34 mouse cellular contexts compared by ENCODE assay signal in genomic region chr10:104220303-104221021, GRCm38 (mm10). TPM values are rescaled to one million over a fixed set of nuclear protein-coding genes. Genes with fewer than 3 reads are reported as not detected.
DNase-seq lines count a peak whose midpoint lies in the region; ATAC-seq and TF ChIP-seq lines count a peak whose summit lies in the region.
"Had no signal": no experiment of that assay in that cellular context is flagged by ENCODE, and none has a peak within 500 bp of the region (broad histone marks: within the 10 kb centered on the region; RNA-seq: fewer than 3 reads in every experiment).

No protein-coding gene starts in this region.

- no peak overlapping the region for H3K27ac ChIP-seq in forebrain, embryonic 13.5 days
- H3K27ac ChIP-seq in forebrain, embryonic 11.5 days (ENCODE audit: low read depth, low read length): no peak overlapping the region
- H3K27ac ChIP-seq in limb, embryonic 14.5 days (replicated peaks; ENCODE audit: low read depth, low read length): no peak overlapping the region
- no peak overlapping the region for H3K27ac ChIP-seq in limb, embryonic 10.5 days
- no peak overlapping the region for H3K27ac ChIP-seq in forebrain, postnatal 0 days (ENCODE audit: low read depth, low read length)
- H3K27ac ChIP-seq: embryonic facial prominence, embryonic 12.5 days; gastrocnemius, adult 2 months; heart, embryonic 15.5 days; hindbrain, embryonic 10.5 days; hindbrain, embryonic 13.5 days; intestine, embryonic 15.5 days had no signal

- H3K4me3 ChIP-seq in forebrain, embryonic 13.5 days: no peak overlapping the region
- no peak overlapping the region for H3K4me3 ChIP-seq in forebrain, embryonic 11.5 days (ENCODE audit: low read depth, low read length)
- no peak overlapping the region for H3K4me3 ChIP-seq in limb, embryonic 14.5 days (replicated peaks; ENCODE audit: low read length)
- no peak overlapping the region for H3K4me3 ChIP-seq in limb, embryonic 10.5 days
- no peak overlapping the region for H3K4me3 ChIP-seq in forebrain, postnatal 0 days (ENCODE audit: low read depth, low read length)
- H3K4me3 ChIP-seq: embryonic facial prominence, embryonic 12.5 days; erythroblast, embryonic 14.5 days; gastrocnemius, adult 2 months; heart, embryonic 15.5 days; hindbrain, embryonic 10.5 days; hindbrain, embryonic 13.5 days; intestine, embryonic 15.5 days had no signal

- no peaks in the 10 kb centered on the region for H3K27me3 ChIP-seq in forebrain, embryonic 13.5 days
- no peaks in the 10 kb centered on the region for H3K27me3 ChIP-seq in forebrain, embryonic 11.5 days (ENCODE audit: control insufficient read depth, insufficient read depth, low read length)
- H3K27me3 ChIP-seq in limb, embryonic 14.5 days (ENCODE audit: control insufficient read depth, insufficient read depth, low read length): no peaks in the 10 kb centered on the region
- no peaks in the 10 kb centered on the region for H3K27me3 ChIP-seq in limb, embryonic 10.5 days (ENCODE audit: low read depth, poor library complexity, severe bottlenecking)
- no peaks in the 10 kb centered on the region for H3K27me3 ChIP-seq in forebrain, postnatal 0 days (ENCODE audit: insufficient read depth, low read length)
- H3K27me3 ChIP-seq: CH12.LX; embryonic facial prominence, embryonic 12.5 days; heart, embryonic 15.5 days; hindbrain, embryonic 13.5 days; intestine, embryonic 15.5 days had no signal

- no peak overlapping the region for H3K4me2 ChIP-seq in forebrain, embryonic 13.5 days
- no peak overlapping the region for H3K4me2 ChIP-seq in forebrain, embryonic 11.5 days (ENCODE audit: low read depth, low read length, severe bottlenecking)
- no peak overlapping the region for H3K4me2 ChIP-seq in limb, embryonic 14.5 days (replicated peaks; ENCODE audit: low read depth, low read length, severe bottlenecking)
- no peak overlapping the region for H3K4me2 ChIP-seq in forebrain, postnatal 0 days (ENCODE audit: low read depth)
- H3K4me2 ChIP-seq: embryonic facial prominence, embryonic 12.5 days; heart, embryonic 11.5 days; heart, embryonic 15.5 days; hindbrain, embryonic 13.5 days; intestine, embryonic 15.5 days had no signal

- no peaks in the 10 kb centered on the region for H3K4me1 ChIP-seq in forebrain, embryonic 13.5 days
- H3K4me1 ChIP-seq in forebrain, embryonic 11.5 days (replicated peaks; ENCODE audit: control insufficient read depth, insufficient read depth, low read length): no peaks in the 10 kb centered on the region
- H3K4me1 ChIP-seq in limb, embryonic 14.5 days (ENCODE audit: control insufficient read depth, insufficient read depth, low read length): no peaks in the 10 kb centered on the region
- H3K4me1 ChIP-seq in limb, embryonic 10.5 days: no peaks in the 10 kb centered on the region
- no peaks in the 10 kb centered on the region for H3K4me1 ChIP-seq in forebrain, postnatal 0 days (ENCODE audit: insufficient read depth)
- H3K4me1 ChIP-seq: embryonic facial prominence, embryonic 12.5 days; heart, embryonic 15.5 days; hindbrain, embryonic 10.5 days; hindbrain, embryonic 13.5 days; intestine, embryonic 15.5 days had no signal

- no peaks in the 10 kb centered on the region for H3K36me3 ChIP-seq in forebrain, embryonic 13.5 days (ENCODE audit: poor library complexity, severe bottlenecking)
- H3K36me3 ChIP-seq in forebrain, embryonic 11.5 days (ENCODE audit: control insufficient read depth, insufficient read depth, low read length): no peaks in the 10 kb centered on the region
- no peaks in the 10 kb centered on the region for H3K36me3 ChIP-seq in limb, embryonic 14.5 days (ENCODE audit: control insufficient read depth, insufficient read depth, low read length)
- H3K36me3 ChIP-seq in limb, embryonic 10.5 days: no peaks in the 10 kb centered on the region
- H3K36me3 ChIP-seq in forebrain, postnatal 0 days (ENCODE audit: insufficient read depth): no peaks in the 10 kb centered on the region
- H3K36me3 ChIP-seq: embryonic facial prominence, embryonic 12.5 days; G1E; heart, embryonic 15.5 days; hindbrain, embryonic 10.5 days; hindbrain, embryonic 13.5 days; intestine, embryonic 15.5 days had no signal

- TF ChIP-seq CTCF in forebrain, postnatal 0 days (IDR thresholded peaks at IDR 0.05; ENCODE audit: low read depth): no peak

- ATAC-seq in forebrain, embryonic 13.5 days: peak; percentile 92
- ATAC-seq in forebrain, embryonic 11.5 days (replicated peaks; ENCODE audit: low FRiP score): no peak
- no peak for ATAC-seq in limb, embryonic 14.5 days (ENCODE audit: low FRiP score, low read depth)
- peak; percentile 32; the same call in 1 of the 2 replicates for ATAC-seq in forebrain, postnatal 0 days
- no peak for ATAC-seq in cerebellum, adult (ENCODE audit: insufficient number of reproducible peaks, low FRiP score, low TSS enrichment)
- ATAC-seq: hindbrain, embryonic 16.5 days; intestine, embryonic 15.5 days had no signal

- H3K9me3 ChIP-seq in forebrain, embryonic 13.5 days (replicated peaks): no peaks in the 10 kb centered on the region
- H3K9me3 ChIP-seq in forebrain, embryonic 11.5 days (ENCODE audit: control insufficient read depth, low read length): no peaks in the 10 kb centered on the region
- peaks cover 5% of the 10 kb centered on the region for H3K9me3 ChIP-seq in limb, embryonic 14.5 days (ENCODE audit: control insufficient read depth, low read length)
- H3K9me3 ChIP-seq in limb, embryonic 10.5 days (replicated peaks): no peaks in the 10 kb centered on the region
- H3K9me3 ChIP-seq in forebrain, postnatal 0 days (ENCODE audit: low read length): no peaks in the 10 kb centered on the region
- H3K9me3 ChIP-seq: embryonic facial prominence, embryonic 12.5 days; G1E; heart, embryonic 15.5 days; hindbrain, embryonic 10.5 days; hindbrain, embryonic 13.5 days; intestine, embryonic 15.5 days had no signal

- no peak for DNase-seq in forebrain, embryonic 11.5 days (ENCODE audit: low spot score)
- DNase-seq in limb, embryonic 14.5 days (ENCODE audit: low spot score): peak; percentile 37
- no peak for DNase-seq in limb, embryonic 10.5 days (ENCODE audit: low spot score)
- peak; percentile 0 for DNase-seq in retina, postnatal 7 days (ENCODE audit: low read depth, low spot score)
- no peak for DNase-seq in retina, postnatal 1 day
- peak; percentile 11 for DNase-seq in forebrain, postnatal 0 days
- DNase-seq: adrenal gland, adult 2 months; adrenal gland, postnatal 14 days; B cell, adult 2 months; cerebellum, adult 18-20 months; cerebellum, adult 9-10 months; cerebellum, postnatal 14 days; gastrocnemius, adult 2 months; gastrocnemius, postnatal 14 days; heart, adult 11 months; heart, postnatal 10 days; heart, postnatal 36 days; kidney, adult 18-20 months had no signal

- no peak for TF ChIP-seq POLR2A in limb, embryonic 14.5 days (IDR thresholded peaks at IDR 0.05; ENCODE audit: borderline replicate concordance, extremely low read depth, insufficient read depth, insufficient read length)

- no peak overlapping the region for H3K9ac ChIP-seq in forebrain, embryonic 13.5 days
- no peak overlapping the region for H3K9ac ChIP-seq in forebrain, embryonic 11.5 days (ENCODE audit: low read length)
- H3K9ac ChIP-seq in limb, embryonic 14.5 days (ENCODE audit: low read depth, low read length, severe bottlenecking): no peak overlapping the region
- no peak overlapping the region for H3K9ac ChIP-seq in forebrain, postnatal 0 days
- H3K9ac ChIP-seq: embryonic facial prominence, embryonic 12.5 days; heart, embryonic 15.5 days; hindbrain, embryonic 13.5 days; intestine, embryonic 15.5 days had no signal

- WGBS in forebrain, embryonic 13.5 days: 81% methylated on average over 6 of the region's 6 CpGs
- WGBS in forebrain, embryonic 11.5 days: 93% methylated on average over 6 of the region's 6 CpGs
- 61% methylated on average over 6 of the region's 6 CpGs for WGBS in limb, embryonic 14.5 days
- WGBS in limb, embryonic 10.5 days: 87% methylated on average over 6 of the region's 6 CpGs
- WGBS in forebrain, postnatal 0 days: 46% methylated on average over 6 of the region's 6 CpGs

RNA-seq across cellular contexts. Expression of gene Gm4340, which starts 26.6 kb away (rescaled TPM):
- polyA plus RNA-seq in forebrain, embryonic 13.5 days (2015; fragmentation: Nextera tagmentation; extraction: Ambion mirVana): not detected in 2 replicates
- not detected in 2 replicates for polyA plus RNA-seq in forebrain, embryonic 11.5 days (2014; fragmentation: Nextera tagmentation; extraction: Ambion mirVana)
- polyA plus RNA-seq in limb, embryonic 14.5 days (2012; rRNA removed): not detected in 2 replicates
- not detected in 2 replicates for polyA plus RNA-seq in limb, embryonic 14.5 days (2014; fragmentation: Nextera tagmentation; extraction: Ambion mirVana)
- not detected in 2 replicates for polyA plus RNA-seq in limb, embryonic 10.5 days (2016; fragmentation: Nextera tagmentation; extraction: Ambion mirVana)
- total RNA-seq in forebrain, postnatal 0 days (2014; rRNA removed): not detected in 2 replicates
- polyA plus RNA-seq in forebrain, postnatal 0 days (2015; fragmentation: Nextera tagmentation; extraction: Ambion mirVana): not detected in 2 replicates
- total RNA-seq: adrenal gland, adult 2 months; adrenal gland, postnatal 14 days; adrenal gland, postnatal 4 days; CH12.LX; G1E; gastrocnemius, adult 2 months; gastrocnemius, postnatal 14 days; gastrocnemius, postnatal 4 days; heart, adult 8-10 months; heart, postnatal 10 days; heart, postnatal 36 days had no signal
- polyA plus RNA-seq: adrenal gland, adult 2 months; embryonic facial prominence, embryonic 12.5 days; erythroblast, embryonic 14.5 days; frontal cortex, adult 2 months; G1E; heart, embryonic 11.5 days; heart, embryonic 15.5 days; hindbrain, embryonic 10.5 days; hindbrain, embryonic 13.5 days; hindbrain, embryonic 16.5 days; intestine, embryonic 15.5 days had no signal

RNA-seq across cellular contexts. Expression of gene Gm20765, which starts 35.1 kb away (rescaled TPM):
- polyA plus RNA-seq in forebrain, embryonic 13.5 days (2015; fragmentation: Nextera tagmentation; extraction: Ambion mirVana): not detected in 2 replicates
- not detected in 2 replicates for polyA plus RNA-seq in forebrain, embryonic 11.5 days (2014; fragmentation: Nextera tagmentation; extraction: Ambion mirVana)
- polyA plus RNA-seq in limb, embryonic 14.5 days (2012; rRNA removed): 0.09 TPM in 1 of 2 replicates, not detected in the other
- polyA plus RNA-seq in limb, embryonic 14.5 days (2014; fragmentation: Nextera tagmentation; extraction: Ambion mirVana): not detected in 2 replicates
- polyA plus RNA-seq in limb, embryonic 10.5 days (2016; fragmentation: Nextera tagmentation; extraction: Ambion mirVana): not detected in 2 replicates
- not detected in 2 replicates for total RNA-seq in forebrain, postnatal 0 days (2014; rRNA removed)
- not detected in 2 replicates for polyA plus RNA-seq in forebrain, postnatal 0 days (2015; fragmentation: Nextera tagmentation; extraction: Ambion mirVana)
- total RNA-seq: adrenal gland, adult 2 months; adrenal gland, postnatal 14 days; adrenal gland, postnatal 4 days; CH12.LX; gastrocnemius, adult 2 months; gastrocnemius, postnatal 14 days; gastrocnemius, postnatal 4 days; heart, adult 8-10 months; heart, postnatal 10 days; heart, postnatal 36 days had no signal
- polyA plus RNA-seq: adrenal gland, adult 2 months; embryonic facial prominence, embryonic 12.5 days; erythroblast, embryonic 14.5 days; frontal cortex, adult 2 months; G1E; heart, embryonic 11.5 days; heart, embryonic 15.5 days; hindbrain, embryonic 10.5 days; hindbrain, embryonic 13.5 days; hindbrain, embryonic 16.5 days; intestine, embryonic 15.5 days had no signal

RNA-seq across cellular contexts. Expression of gene Gm21312, which starts 43.6 kb away (rescaled TPM):
- polyA plus RNA-seq in forebrain, embryonic 13.5 days (2015; fragmentation: Nextera tagmentation; extraction: Ambion mirVana): not detected in 2 replicates
- not detected in 2 replicates for polyA plus RNA-seq in forebrain, embryonic 11.5 days (2014; fragmentation: Nextera tagmentation; extraction: Ambion mirVana)
- polyA plus RNA-seq in limb, embryonic 14.5 days (2012; rRNA removed): 0.09 TPM in 1 of 2 replicates, not detected in the other
- not detected in 2 replicates for polyA plus RNA-seq in limb, embryonic 14.5 days (2014; fragmentation: Nextera tagmentation; extraction: Ambion mirVana)
- polyA plus RNA-seq in limb, embryonic 10.5 days (2016; fragmentation: Nextera tagmentation; extraction: Ambion mirVana): not detected in 2 replicates
- total RNA-seq in forebrain, postnatal 0 days (2014; rRNA removed): not detected in 2 replicates
- polyA plus RNA-seq in forebrain, postnatal 0 days (2015; fragmentation: Nextera tagmentation; extraction: Ambion mirVana): not detected in 2 replicates
- total RNA-seq: adrenal gland, adult 2 months; adrenal gland, postnatal 14 days; adrenal gland, postnatal 4 days; CH12.LX; gastrocnemius, adult 2 months; gastrocnemius, postnatal 14 days; gastrocnemius, postnatal 4 days; heart, adult 8-10 months; heart, postnatal 10 days; heart, postnatal 36 days had no signal
- polyA plus RNA-seq: adrenal gland, adult 2 months; embryonic facial prominence, embryonic 12.5 days; erythroblast, embryonic 14.5 days; frontal cortex, adult 2 months; G1E; heart, embryonic 11.5 days; heart, embryonic 15.5 days; hindbrain, embryonic 10.5 days; hindbrain, embryonic 13.5 days; hindbrain, embryonic 16.5 days; intestine, embryonic 15.5 days had no signal

RNA-seq across cellular contexts. Expression of gene Gm21304, which starts 52.1 kb away (rescaled TPM):
- polyA plus RNA-seq in forebrain, embryonic 13.5 days (2015; fragmentation: Nextera tagmentation; extraction: Ambion mirVana): not detected in 2 replicates
- polyA plus RNA-seq in forebrain, embryonic 11.5 days (2014; fragmentation: Nextera tagmentation; extraction: Ambion mirVana): not detected in 2 replicates
- not detected in 2 replicates for polyA plus RNA-seq in limb, embryonic 14.5 days (2012; rRNA removed)
- polyA plus RNA-seq in limb, embryonic 14.5 days (2014; fragmentation: Nextera tagmentation; extraction: Ambion mirVana): not detected in 2 replicates
- polyA plus RNA-seq in limb, embryonic 10.5 days (2016; fragmentation: Nextera tagmentation; extraction: Ambion mirVana): not detected in 2 replicates
- total RNA-seq in forebrain, postnatal 0 days (2014; rRNA removed): not detected in 2 replicates
- not detected in 2 replicates for polyA plus RNA-seq in forebrain, postnatal 0 days (2015; fragmentation: Nextera tagmentation; extraction: Ambion mirVana)
- total RNA-seq: adrenal gland, adult 2 months; adrenal gland, postnatal 14 days; adrenal gland, postnatal 4 days; CH12.LX; G1E; gastrocnemius, adult 2 months; gastrocnemius, postnatal 14 days; gastrocnemius, postnatal 4 days; heart, adult 8-10 months; heart, postnatal 10 days; heart, postnatal 36 days had no signal
- polyA plus RNA-seq: adrenal gland, adult 2 months; embryonic facial prominence, embryonic 12.5 days; erythroblast, embryonic 14.5 days; frontal cortex, adult 2 months; G1E; heart, embryonic 11.5 days; heart, embryonic 15.5 days; hindbrain, embryonic 10.5 days; hindbrain, embryonic 13.5 days; hindbrain, embryonic 16.5 days; intestine, embryonic 15.5 days had no signal

Comparison
In these comparisons a context has a peak if more than half of its experiments do, and no peak if none do; other contexts are left out.
1. ATAC-seq: peak in forebrain, embryonic 13.5 days (single experiment) and forebrain, postnatal 0 days (single experiment); none in forebrain, embryonic 11.5 days (single experiment), limb, embryonic 14.5 days (single experiment) and cerebellum, adult (single experiment).
2. DNase-seq: peak in limb, embryonic 14.5 days (single experiment), retina, postnatal 7 days (single experiment) and forebrain, postnatal 0 days (single experiment); none in forebrain, embryonic 11.5 days (single experiment), limb, embryonic 10.5 days (single experiment) and retina, postnatal 1 day (single experiment).